Mouse (Mus musculus) spleen, postnatal 4 days (tissue): ENCODE measurements around the gene Msx2.
A peak's percentile ranks its signal among the peaks of the same experiment; 100 is the strongest.

Source experiments
- DNase-seq, 2 experiments: peaks; one replicate each; pipeline ENCODE4 v3.0.0; 2022; ENCODE audit warnings: low spot score in 2 of 2

Gene Msx2

GRCm38 (mm10) chr13:53465191-53465820 lies 7.6 kb downstream of the Msx2 start:
- no peak for DNase-seq

- DNase-seq, result no peak
These were observed 8.4 kb downstream of the Msx2 start for GRCm38 (mm10) chr13:53464441-53465001.

- DNase-seq, result no peak
These were observed 8.9 kb downstream of the Msx2 start for GRCm38 (mm10) chr13:53463946-53464345.

GRCm38 (mm10) chr13:53463037-53463436 lies 9.8 kb downstream of the Msx2 start:
- DNase-seq, result no peak

GRCm38 (mm10) chr13:53462649-53462970 lies 10.3 kb downstream of the Msx2 start:
- no peak for DNase-seq

DNA sequence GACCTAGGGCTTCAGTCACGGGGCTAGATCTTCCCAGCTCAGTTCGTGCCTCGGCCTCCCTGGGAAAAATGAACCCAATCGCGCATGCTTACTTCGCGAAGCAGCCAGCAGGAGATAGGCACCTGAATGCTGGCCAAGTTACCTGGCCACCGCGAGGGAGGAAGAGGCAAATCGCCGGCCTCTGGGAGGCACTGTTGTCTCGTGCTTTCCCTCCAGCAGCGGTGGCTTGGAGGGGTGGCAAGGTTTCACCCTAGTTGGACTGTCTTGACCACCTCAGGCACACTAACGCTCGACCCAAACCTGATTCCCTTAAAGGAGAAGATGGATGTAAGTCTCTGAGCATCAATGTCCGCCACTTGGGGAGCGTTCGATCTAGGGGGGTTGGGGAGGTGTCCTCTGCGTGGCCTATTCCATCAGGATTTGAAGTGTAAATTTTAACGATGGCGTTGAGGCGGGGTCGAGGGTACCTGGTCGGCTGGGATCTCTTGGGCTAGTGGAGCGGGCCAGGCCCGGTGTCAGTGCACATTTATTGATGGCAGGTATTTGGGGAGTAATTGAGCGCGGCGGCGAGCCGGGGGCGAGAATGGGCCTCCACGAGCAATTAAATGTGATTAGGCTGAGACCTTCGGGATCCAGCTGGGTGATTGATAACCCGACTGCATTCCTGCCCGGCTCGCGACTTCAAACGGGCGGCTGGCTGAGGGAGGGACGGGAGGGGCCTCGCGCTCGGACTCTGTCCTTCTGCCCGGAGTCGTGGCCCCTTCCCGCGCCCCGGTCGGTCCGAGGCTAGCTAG lies 10.8 kb downstream of the Msx2 start:
- DNase-seq, result no peak

DNA sequence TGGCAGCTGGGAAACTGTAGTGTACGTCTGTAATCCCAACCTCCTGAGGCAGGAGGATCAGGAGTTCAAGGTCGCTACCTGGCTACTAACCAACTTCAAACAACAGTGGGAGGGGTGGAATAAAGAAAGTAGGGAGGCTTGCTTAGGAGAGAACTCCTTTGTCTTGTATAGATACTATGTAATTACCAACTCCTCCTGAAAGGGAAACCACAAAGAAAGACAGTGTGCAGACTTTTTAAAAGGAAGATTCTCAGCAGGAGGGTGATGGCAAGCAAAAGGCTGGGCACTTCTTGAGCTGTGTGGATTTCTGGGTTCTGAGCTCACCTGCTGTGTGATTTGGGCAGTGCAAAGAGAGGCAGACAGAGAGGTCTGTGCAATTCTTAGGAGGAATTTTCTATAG lies 11.5 kb downstream of the Msx2 start:
- no peak for DNase-seq

- DNase-seq, result no peak
These were observed 14.1 kb downstream of the Msx2 start for GRCm38 (mm10) chr13:53458766-53459165.

DNA sequence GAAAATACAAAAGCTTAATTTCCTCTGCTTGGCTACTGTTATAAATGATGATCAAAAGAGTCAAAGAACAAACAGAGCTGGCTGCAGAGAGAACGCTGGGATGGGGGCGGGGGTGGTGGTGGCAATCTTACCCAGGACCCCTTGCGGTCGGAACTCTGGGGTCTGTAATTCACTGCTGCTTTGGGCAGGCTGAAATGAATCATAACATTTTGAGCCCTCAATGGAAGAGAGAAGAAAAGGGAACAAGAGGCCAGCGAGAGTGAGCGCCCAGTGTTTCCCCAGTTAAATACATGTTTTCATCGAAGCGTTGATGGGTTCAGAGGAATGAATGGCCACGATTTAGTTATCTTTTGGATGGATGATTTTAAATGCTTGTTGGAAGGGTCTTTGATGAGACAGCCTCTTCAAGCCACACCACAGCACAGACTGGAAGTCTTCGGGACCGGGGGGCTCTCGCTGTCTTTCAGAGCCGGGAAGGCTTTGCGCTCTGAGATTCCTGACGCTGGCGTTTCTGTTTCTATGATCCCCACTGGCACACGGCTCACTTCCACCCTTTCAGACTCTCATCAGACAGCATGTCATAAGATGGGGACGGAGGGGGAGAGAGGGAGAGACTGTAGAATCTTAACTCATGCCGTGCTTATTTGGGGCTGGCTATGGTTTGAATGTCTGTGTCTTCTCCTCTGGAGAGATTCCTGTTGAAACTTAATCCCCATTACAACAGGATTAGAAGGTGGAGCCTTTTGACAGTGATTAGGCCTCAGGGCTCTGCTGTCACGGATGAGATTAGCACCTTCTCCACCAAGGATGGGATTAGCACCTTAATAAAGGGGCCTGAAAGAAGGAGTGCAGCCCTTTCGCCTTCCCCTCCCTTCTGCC lies 17.8 kb downstream of the Msx2 start:
- no peak for DNase-seq

- no peak for DNase-seq
These were observed 18.9 kb downstream of the Msx2 start for GRCm38 (mm10) chr13:53453927-53454326.

- no peak for DNase-seq
These were observed 25.3 kb downstream of the Msx2 start for GRCm38 (mm10) chr13:53447609-53448008.

GRCm38 (mm10) chr13:53443602-53444001 lies 29.3 kb downstream of the Msx2 start:
- no peak for DNase-seq

GRCm38 (mm10) chr13:53442168-53442980 lies 30.5 kb downstream of the Msx2 start:
- no peak for DNase-seq

DNA sequence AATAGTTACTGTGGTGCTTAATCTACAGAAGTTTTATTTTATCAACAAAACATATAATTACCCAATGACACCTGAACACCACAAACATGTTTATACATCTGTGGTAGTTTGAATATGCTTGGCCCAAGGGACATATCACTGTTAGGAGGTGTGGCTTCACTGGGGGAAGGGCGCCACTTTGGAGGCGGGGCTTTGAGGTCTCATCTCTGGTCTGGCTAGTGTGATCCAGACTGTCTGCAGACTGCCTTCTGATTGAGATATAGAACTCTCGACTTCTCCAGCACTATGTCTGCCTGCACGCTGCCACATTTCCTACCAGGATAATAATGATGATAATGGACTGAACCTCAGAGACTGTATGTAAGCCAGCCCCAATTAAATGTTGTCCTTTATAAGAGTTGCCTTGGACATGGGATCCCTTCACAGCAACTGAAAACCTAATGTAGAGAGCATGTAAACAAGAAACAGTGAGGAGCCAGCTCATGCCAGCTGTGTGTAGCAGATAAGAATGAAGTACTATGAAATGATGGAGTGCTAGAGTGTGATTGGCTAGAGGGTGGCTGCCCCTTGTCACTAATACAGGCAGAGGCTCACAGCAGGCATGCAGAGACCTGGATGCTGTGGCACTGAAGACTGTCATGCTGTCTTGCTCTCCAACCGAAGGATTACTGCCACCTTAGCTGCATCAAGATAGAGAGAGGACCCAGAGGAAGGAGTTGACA lies 31.4 kb downstream of the Msx2 start:
- DNase-seq, result no peak

DNA sequence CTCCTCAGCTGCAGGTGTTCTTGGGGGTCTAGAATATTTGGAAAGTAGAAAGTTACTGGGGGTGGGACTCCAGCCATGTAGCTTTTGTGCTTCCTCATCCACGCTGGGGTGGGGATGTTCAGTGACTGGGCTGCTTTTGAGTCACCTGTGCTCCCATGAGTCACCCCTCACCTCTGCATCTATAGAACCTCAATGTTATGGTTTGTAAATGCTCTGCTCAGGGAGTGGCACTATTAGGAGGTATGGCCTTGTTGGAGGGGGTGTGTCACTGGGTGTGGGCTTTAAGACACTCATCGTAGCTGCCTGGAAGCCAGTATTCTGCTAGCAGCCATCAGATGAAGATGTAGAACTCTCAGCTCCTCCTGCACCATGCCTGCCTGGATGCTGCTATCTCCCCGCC lies 32.9 kb downstream of the Msx2 start:
- no peak for DNase-seq

DNA sequence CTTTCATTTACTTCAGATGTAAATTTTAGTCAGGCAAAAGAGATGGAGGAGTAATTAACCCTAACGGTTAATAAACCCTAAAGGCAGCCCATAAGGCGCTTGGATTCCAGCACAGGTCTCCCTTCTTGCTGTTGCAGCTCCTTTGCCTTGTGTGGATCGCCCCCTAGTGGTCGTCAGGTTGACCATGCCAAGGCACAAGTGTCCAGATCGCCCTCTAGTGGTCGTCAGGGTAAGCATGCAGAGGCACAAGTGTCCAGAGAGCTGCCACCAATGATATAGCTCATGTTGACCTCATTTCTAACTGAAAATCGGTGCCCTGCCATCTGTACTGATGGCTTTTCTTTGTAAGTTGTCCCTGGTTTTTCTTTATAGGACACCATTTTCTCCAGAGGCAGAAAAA lies 46.4 kb downstream of the Msx2 start:
- DNase-seq, result peak; percentile 70 to 89

- no peak for DNase-seq
These were observed 51.7 kb downstream of the Msx2 start for GRCm38 (mm10) chr13:53421189-53421588.

GRCm38 (mm10) chr13:53420741-53421140 lies 52.1 kb downstream of the Msx2 start:
- no peak for DNase-seq

- no peak for DNase-seq
These were observed 53.2 kb downstream of the Msx2 start for GRCm38 (mm10) chr13:53419681-53420080.

DNA sequence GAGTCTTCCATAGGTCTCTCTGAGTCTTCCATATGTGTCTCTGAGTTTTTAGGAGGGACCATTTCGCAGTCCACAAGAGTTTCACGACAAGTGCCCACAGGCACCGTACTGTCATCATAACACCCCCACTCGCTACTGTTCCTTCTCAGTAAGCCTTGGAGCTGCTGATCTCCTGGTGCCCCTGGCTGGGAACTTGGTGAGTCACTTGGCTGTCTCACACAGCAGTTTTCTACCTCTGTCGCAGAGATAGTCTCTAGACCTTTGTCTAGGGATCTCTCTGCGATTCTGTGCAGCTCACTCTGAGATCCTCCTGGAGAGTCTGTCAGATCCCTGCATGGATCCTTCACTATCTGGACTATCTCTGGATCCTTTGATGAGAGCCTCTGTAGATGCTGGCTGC lies 55.2 kb downstream of the Msx2 start:
- DNase-seq, result no peak
